Mouse (Mus musculus) neural tube, embryonic 12.5 days (tissue): ENCODE results near the gene Elmo3. TPM values are rescaled to one million over a fixed set of nuclear protein-coding genes. Genes with fewer than 3 reads are reported as not detected.

Experiments
- ATAC-seq: fragments of 200-750 bp; cut with Nextera tagmentation; 2 replicates; pipeline ENCODE4 v1.8.0; 2017; ENCODE audit warnings: low read depth, mild to moderate bottlenecking, moderate TSS enrichment, moderate library complexity; ENCODE audit not compliant: low FRiP score
- H3K27ac ChIP-seq: fragments of 300-500 bp; sonication (generic); 2 replicates; pipeline ENCODE4 v1.5.1; 2016
- H3K27me3 ChIP-seq: fragments of 300-500 bp; sonication (generic); replicated peaks from 2 replicates; pipeline ENCODE4 v1.6.1; 2016; ENCODE audit warnings: mild to moderate bottlenecking
- H3K36me3 ChIP-seq: fragments of 300-500 bp; sonication (generic); 2 replicates; pipeline ENCODE4 v1.6.1; 2016; ENCODE audit warnings: mild to moderate bottlenecking
- H3K4me1 ChIP-seq: fragments of 300-500 bp; sonication (generic); 2 replicates; pipeline ENCODE4 v1.6.1; 2016
- H3K4me2 ChIP-seq: fragments of 300-500 bp; sonication (generic); replicated peaks from 2 replicates; pipeline ENCODE4 v1.6.1; 2016; ENCODE audit warnings: mild to moderate bottlenecking
- H3K4me3 ChIP-seq: fragments of 300-500 bp; sonication (generic); 2 replicates; pipeline ENCODE4 v1.5.1; 2016
- H3K9ac ChIP-seq: fragments of 300-500 bp; sonication (generic); 2 replicates; pipeline ENCODE4 v1.6.1; 2016; ENCODE audit warnings: mild to moderate bottlenecking
- H3K9me3 ChIP-seq: fragments of 300-500 bp; sonication (generic); 2 replicates; pipeline ENCODE4 v1.6.1; 2016; ENCODE audit warnings: mild to moderate bottlenecking
- WGBS: fragments of 180-500 bp; shearing (Covaris S2); methylation state at CpG from one replicate; pipeline ENCODE4 v1.1.7; 2016; 5-methylcytosine and 5-hydroxymethylcytosine counted together
- polyA plus RNA-seq: library from polyadenylated mRNA; unstranded; fragments of >200 nt; fragmentation: Nextera tagmentation; extraction: Ambion mirVana; gene quantifications from 2 replicates; pipeline ENCODE4 v1.2.1, GENCODE M21; 2016

The Elmo3 gene
- polyA plus RNA-seq, 1 experiment from 2014 or later, result 2.2 TPM

GRCm38 (mm10) chr8:105326141-105326672, 20.8 kb downstream of the Elmo3 start, which contains the start of the genes Lrrc29 and Tmem208:
Gene Lrrc29 (minus strand): TSS chr8:105326278.
Gene Tmem208 (plus strand): TSS chr8:105326354.
- Histone ChIP-seq H3K9me3 (no peaks in the 10 kb centered on the region), H3K36me3 (peaks cover 46% of the 10 kb centered on the region), H3K27me3 (no peaks in the 10 kb centered on the region), H3K4me1 (peaks cover 21% of the 10 kb centered on the region), H3K4me2 (peak within 1 kb of the TSS; percentile 82), H3K4me3 (peak within 1 kb of the TSS; percentile 70), H3K27ac (0 out of 2 replicates have a peak within 1 kb of the TSS, but pooled peaks have one; percentile 43), H3K9ac (peak within 1 kb of the TSS; percentile 80)
- peak; percentile 92 for ATAC-seq
- WGBS, result under 1% methylated on average over 36 of the region's 36 CpGs

- 49% methylated on average over 6 of the region's 6 CpGs for WGBS
- H3K27ac ChIP-seq, result no peak overlapping the region
- H3K9me3 ChIP-seq, result no peaks in the 10 kb centered on the region
- ATAC-seq, result no peak
- H3K4me1 ChIP-seq, result peaks cover 21% of the 10 kb centered on the region
- peak overlapping the region; percentile 70 for H3K4me3 ChIP-seq
- H3K36me3 ChIP-seq, result peaks cover 54% of the 10 kb centered on the region
- H3K4me2 ChIP-seq, result peak overlapping the region; percentile 82
- no peaks in the 10 kb centered on the region for H3K27me3 ChIP-seq
- peak overlapping the region; percentile 71 for H3K9ac ChIP-seq
These were observed 21.6 kb downstream of the Elmo3 start for GRCm38 (mm10) chr8:105326968-105327367.

GRCm38 (mm10) chr8:105330325-105330724, 24.9 kb downstream of the Elmo3 start:
- ATAC-seq, result no peak
- H3K4me2 ChIP-seq, result no peak overlapping the region
- H3K27me3 ChIP-seq, result no peaks in the 10 kb centered on the region
- no peaks in the 10 kb centered on the region for H3K9me3 ChIP-seq
- H3K4me3 ChIP-seq, result no peak overlapping the region
- peaks cover 11% of the 10 kb centered on the region for H3K4me1 ChIP-seq
- no peak overlapping the region for H3K9ac ChIP-seq
- 96% methylated on average over 12 of the region's 12 CpGs for WGBS
- no peak overlapping the region for H3K27ac ChIP-seq
- peaks cover 62% of the 10 kb centered on the region for H3K36me3 ChIP-seq

GRCm38 (mm10) chr8:105331469-105331868, 26.1 kb downstream of the Elmo3 start:
- H3K9ac ChIP-seq, result 0 out of 2 replicates have a peak overlapping the region, but pooled peaks have one; percentile 17
- no peaks in the 10 kb centered on the region for H3K9me3 ChIP-seq
- no peak for ATAC-seq
- peaks cover 10% of the 10 kb centered on the region for H3K4me1 ChIP-seq
- H3K27me3 ChIP-seq, result no peaks in the 10 kb centered on the region
- WGBS, result 95% methylated on average over 22 of the region's 22 CpGs
- H3K36me3 ChIP-seq, result peaks cover 66% of the 10 kb centered on the region
- no peak overlapping the region for H3K4me3 ChIP-seq
- H3K4me2 ChIP-seq, result no peak overlapping the region
- H3K27ac ChIP-seq, result no peak overlapping the region

GRCm38 (mm10) chr8:105331931-105332330, 26.5 kb downstream of the Elmo3 start:
- Histone ChIP-seq H3K27ac (no peak overlapping the region), H3K9ac (0 out of 2 replicates have a peak overlapping the region, but pooled peaks have one; percentile 17), H3K9me3 (no peaks in the 10 kb centered on the region), H3K4me3 (no peak overlapping the region), H3K4me2 (no peak overlapping the region), H3K4me1 (peaks cover 7% of the 10 kb centered on the region), H3K27me3 (no peaks in the 10 kb centered on the region), H3K36me3 (peaks cover 66% of the 10 kb centered on the region)
- no peak for ATAC-seq
- 95% methylated on average over 9 of the region's 9 CpGs for WGBS

GRCm38 (mm10) chr8:105332523-105332922, 27.1 kb downstream of the Elmo3 start:
- Histone ChIP-seq H3K27me3 (no peaks in the 10 kb centered on the region), H3K36me3 (peaks cover 66% of the 10 kb centered on the region), H3K9me3 (no peaks in the 10 kb centered on the region), H3K4me2 (no peak overlapping the region), H3K4me1 (peaks cover 1% of the 10 kb centered on the region), H3K27ac (no peak overlapping the region), H3K4me3 (no peak overlapping the region), H3K9ac (no peak overlapping the region)
- 71% methylated on average over 2 of the region's 2 CpGs for WGBS
- no peak for ATAC-seq

- peaks cover 28% of the 10 kb centered on the region for H3K36me3 ChIP-seq
- H3K27me3 ChIP-seq, result no peaks in the 10 kb centered on the region
- H3K9ac ChIP-seq, result no peak overlapping the region
- 46% methylated on average over 32 of the region's 32 CpGs for WGBS
- H3K4me1 ChIP-seq, result no peaks in the 10 kb centered on the region
- H3K4me3 ChIP-seq, result no peak overlapping the region
- ATAC-seq, result no peak
- H3K27ac ChIP-seq, result no peak overlapping the region
- H3K4me2 ChIP-seq, result no peak overlapping the region; the same call in 1 of the 2 replicates
- H3K9me3 ChIP-seq, result no peaks in the 10 kb centered on the region
These were observed 31.2 kb downstream of the Elmo3 start for GRCm38 (mm10) chr8:105336373-105337130.

GRCm38 (mm10) chr8:105338992-105339391, 33.6 kb downstream of the Elmo3 start:
- Histone ChIP-seq H3K36me3 (peaks cover 14% of the 10 kb centered on the region), H3K9me3 (no peaks in the 10 kb centered on the region), H3K4me2 (no peak overlapping the region), H3K4me1 (no peaks in the 10 kb centered on the region), H3K9ac (no peak overlapping the region), H3K27me3 (no peaks in the 10 kb centered on the region), H3K4me3 (no peak overlapping the region), H3K27ac (no peak overlapping the region)
- ATAC-seq, result no peak
- WGBS, result 56% methylated on average over 4 of the region's 4 CpGs

GRCm38 (mm10) chr8:105339886-105340635, 34.7 kb downstream of the Elmo3 start:
- ATAC-seq, result no peak
- Histone ChIP-seq H3K9me3 (no peaks in the 10 kb centered on the region), H3K27ac (no peak overlapping the region), H3K36me3 (peaks cover 5% of the 10 kb centered on the region; the same call in 1 of the 2 replicates), H3K27me3 (no peaks in the 10 kb centered on the region), H3K4me3 (no peak overlapping the region), H3K9ac (no peak overlapping the region), H3K4me2 (no peak overlapping the region), H3K4me1 (no peaks in the 10 kb centered on the region)
- WGBS, result 88% methylated on average over 6 of the region's 6 CpGs

GRCm38 (mm10) chr8:105341399-105341798, 36.0 kb downstream of the Elmo3 start:
- H3K9ac ChIP-seq, result no peak overlapping the region

GRCm38 (mm10) chr8:105342768-105343167, 37.4 kb downstream of the Elmo3 start:
- peaks cover 13% of the 10 kb centered on the region; the same call in 1 of the 2 replicates for H3K27me3 ChIP-seq
- ATAC-seq, result no peak
- H3K9ac ChIP-seq, result no peak overlapping the region
- peaks cover 19% of the 10 kb centered on the region for H3K4me1 ChIP-seq
- H3K4me3 ChIP-seq, result no peak overlapping the region
- H3K27ac ChIP-seq, result no peak overlapping the region
- H3K36me3 ChIP-seq, result no peaks in the 10 kb centered on the region
- H3K9me3 ChIP-seq, result no peaks in the 10 kb centered on the region
- no peak overlapping the region for H3K4me2 ChIP-seq
- WGBS, result 70% methylated on average over 4 of the region's 4 CpGs

More at GRCm38 (mm10) chr8:105341399-105341798, 36.0 kb downstream of the Elmo3 start:
- no peak overlapping the region for H3K27ac ChIP-seq
- H3K4me3 ChIP-seq, result no peak overlapping the region
- 59% methylated on average over 8 of the region's 8 CpGs for WGBS
- peaks cover 4% of the 10 kb centered on the region; the same call in 1 of the 2 replicates for H3K27me3 ChIP-seq
- H3K4me2 ChIP-seq, result no peak overlapping the region
- peaks cover 1% of the 10 kb centered on the region; the same call in 1 of the 2 replicates for H3K36me3 ChIP-seq
- peaks cover 6% of the 10 kb centered on the region for H3K4me1 ChIP-seq
- no peak for ATAC-seq
- no peaks in the 10 kb centered on the region for H3K9me3 ChIP-seq
